Mouse (Mus musculus): ENCODE results near the gene Sipa1l1. TPM values are rescaled to one million over a fixed set of nuclear protein-coding genes. Genes with fewer than 3 reads are reported as not detected.

The Sipa1l1 gene
- polyA plus RNA-seq, 1 experiment from 2014 or later, result 25.6 TPM

DNA sequence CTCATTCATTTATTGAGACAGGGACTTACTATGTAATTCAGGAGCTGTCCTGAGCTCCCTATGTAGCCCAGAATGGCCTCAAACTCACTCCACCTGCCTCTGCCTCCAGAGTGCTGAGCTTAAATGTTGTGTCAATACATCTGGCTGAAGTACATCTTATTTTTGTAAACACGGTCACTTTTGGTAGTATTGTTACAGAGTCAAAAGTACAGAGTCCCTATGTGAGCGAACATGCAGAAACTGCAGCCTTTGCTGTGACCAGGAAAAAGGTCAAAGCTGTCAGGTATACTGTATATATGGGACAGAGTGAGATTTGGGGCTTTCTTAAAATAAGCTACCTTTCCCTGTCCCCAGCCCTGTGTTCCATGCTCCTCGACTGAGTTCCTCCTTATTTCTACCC is 17.6 kb downstream of the Sipa1l1 start:
- ATAC-seq (replicated peaks), result no peak
- WGBS, result 81% methylated on average over 3 of the region's 3 CpGs
- Histone ChIP-seq H3K4me3 (no peak overlapping the region), H3K36me3 (no peaks in the 10 kb centered on the region), H3K27ac (replicated peaks) (no peak overlapping the region), H3K4me2 (replicated peaks) (no peak overlapping the region), H3K9me3 (no peaks in the 10 kb centered on the region), H3K27me3 (no peaks in the 10 kb centered on the region), H3K4me1 (peaks cover 7% of the 10 kb centered on the region), H3K9ac (replicated peaks) (no peak overlapping the region)

- no peak for ATAC-seq (replicated peaks)
Measured at GRCm38 (mm10) chr12:82187178-82187839, 18.2 kb downstream of the Sipa1l1 start.

GRCm38 (mm10) chr12:82188321-82189075 is 19.4 kb downstream of the Sipa1l1 start:
- 49% methylated on average over 9 of the region's 9 CpGs for WGBS
- Histone ChIP-seq H3K9ac (replicated peaks) (no peak overlapping the region), H3K27ac (replicated peaks) (no peak overlapping the region), H3K4me1 (peaks cover 10% of the 10 kb centered on the region), H3K36me3 (no peaks in the 10 kb centered on the region), H3K27me3 (no peaks in the 10 kb centered on the region), H3K9me3 (no peaks in the 10 kb centered on the region), H3K4me3 (no peak overlapping the region), H3K4me2 (replicated peaks) (no peak overlapping the region)
- ATAC-seq (replicated peaks), result no peak

More at GRCm38 (mm10) chr12:82187178-82187839, 18.2 kb downstream of the Sipa1l1 start:
- Histone ChIP-seq H3K4me2 (replicated peaks) (no peak overlapping the region), H3K9ac (replicated peaks) (no peak overlapping the region), H3K36me3 (no peaks in the 10 kb centered on the region), H3K9me3 (no peaks in the 10 kb centered on the region), H3K4me1 (peaks cover 7% of the 10 kb centered on the region), H3K4me3 (no peak overlapping the region), H3K27me3 (no peaks in the 10 kb centered on the region), H3K27ac (replicated peaks) (no peak overlapping the region)
- 66% methylated on average over 7 of the region's 7 CpGs for WGBS

- Histone ChIP-seq H3K36me3 (no peaks in the 10 kb centered on the region), H3K4me2 (replicated peaks) (no peak overlapping the region), H3K27me3 (no peaks in the 10 kb centered on the region), H3K4me3 (no peak overlapping the region), H3K9me3 (no peaks in the 10 kb centered on the region), H3K4me1 (peaks cover 10% of the 10 kb centered on the region), H3K27ac (replicated peaks) (no peak overlapping the region), H3K9ac (replicated peaks) (no peak overlapping the region)
- 54% methylated on average over 6 of the region's 6 CpGs for WGBS
- no peak for ATAC-seq (replicated peaks)
Measured at GRCm38 (mm10) chr12:82189076-82189675, 20.1 kb downstream of the Sipa1l1 start.

DNA sequence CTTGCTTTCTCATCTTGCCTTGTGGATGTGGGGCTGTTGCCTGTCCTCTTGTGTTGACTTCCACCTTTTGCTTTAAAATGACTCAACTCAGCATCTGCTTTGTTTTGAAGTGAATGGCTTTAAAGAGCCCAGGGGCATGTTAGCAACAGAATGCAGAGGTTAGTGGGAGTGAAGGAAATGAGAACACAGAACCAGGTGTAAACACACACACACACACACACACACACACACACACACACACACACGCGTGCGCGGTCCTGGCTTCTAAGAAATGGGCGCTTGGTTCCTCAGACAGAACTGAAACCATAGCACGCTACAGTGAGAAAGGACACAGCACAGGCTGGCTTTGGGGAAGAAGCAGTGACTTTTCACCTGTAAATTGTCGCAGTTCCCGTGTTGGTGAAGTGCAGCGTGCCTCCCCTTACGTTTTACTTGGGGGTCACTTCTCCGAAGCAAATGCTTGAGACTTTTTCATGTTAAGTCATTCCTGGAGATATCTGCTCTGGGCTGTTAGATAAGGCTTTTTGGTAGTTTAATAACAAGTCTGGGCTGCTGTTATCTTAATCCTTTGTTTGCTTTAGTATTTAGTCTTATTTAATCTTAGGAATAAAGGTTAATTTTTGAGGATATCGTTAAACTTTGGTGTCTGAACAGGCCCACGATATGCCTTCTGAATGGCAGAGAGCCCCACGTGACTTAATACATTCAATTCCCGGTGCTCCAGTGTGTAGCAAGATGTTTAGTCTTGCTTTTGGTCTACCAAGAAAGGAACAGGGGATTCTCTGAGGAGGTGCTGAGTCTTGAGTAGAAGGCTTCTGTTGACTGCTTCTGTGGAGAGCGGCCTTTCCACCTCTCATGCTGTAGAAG is 20.8 kb downstream of the Sipa1l1 start:
- Histone ChIP-seq H3K4me3 (no peak overlapping the region), H3K4me1 (peaks cover 10% of the 10 kb centered on the region), H3K36me3 (no peaks in the 10 kb centered on the region), H3K27me3 (no peaks in the 10 kb centered on the region), H3K4me2 (replicated peaks) (no peak overlapping the region), H3K9me3 (no peaks in the 10 kb centered on the region), H3K27ac (replicated peaks) (no peak overlapping the region), H3K9ac (replicated peaks) (no peak overlapping the region)
- WGBS, result 91% methylated on average over 16 of the region's 16 CpGs
- no peak for ATAC-seq (replicated peaks)

- no peak overlapping the region for H3K9ac ChIP-seq (replicated peaks)
- WGBS, result 94% methylated on average over 16 of the region's 16 CpGs
Measured at GRCm38 (mm10) chr12:82190582-82190965, 21.5 kb downstream of the Sipa1l1 start.

GRCm38 (mm10) chr12:82191686-82192085 is 22.6 kb downstream of the Sipa1l1 start:
- Histone ChIP-seq H3K9me3 (no peaks in the 10 kb centered on the region), H3K27me3 (no peaks in the 10 kb centered on the region), H3K36me3 (no peaks in the 10 kb centered on the region), H3K4me1 (peaks cover 17% of the 10 kb centered on the region), H3K9ac (replicated peaks) (no peak overlapping the region), H3K4me3 (no peak overlapping the region), H3K27ac (replicated peaks) (no peak overlapping the region), H3K4me2 (replicated peaks) (no peak overlapping the region)
- no peak for ATAC-seq (replicated peaks)
- WGBS, result 83% methylated on average over 5 of the region's 5 CpGs

More at GRCm38 (mm10) chr12:82190582-82190965, 21.5 kb downstream of the Sipa1l1 start:
- H3K27me3 ChIP-seq, result no peaks in the 10 kb centered on the region
- H3K9me3 ChIP-seq, result no peaks in the 10 kb centered on the region
- no peaks in the 10 kb centered on the region for H3K36me3 ChIP-seq
- no peak for ATAC-seq (replicated peaks)
- peaks cover 10% of the 10 kb centered on the region for H3K4me1 ChIP-seq
- H3K27ac ChIP-seq (replicated peaks), result no peak overlapping the region
- H3K4me2 ChIP-seq (replicated peaks), result no peak overlapping the region
- H3K4me3 ChIP-seq, result no peak overlapping the region

DNA sequence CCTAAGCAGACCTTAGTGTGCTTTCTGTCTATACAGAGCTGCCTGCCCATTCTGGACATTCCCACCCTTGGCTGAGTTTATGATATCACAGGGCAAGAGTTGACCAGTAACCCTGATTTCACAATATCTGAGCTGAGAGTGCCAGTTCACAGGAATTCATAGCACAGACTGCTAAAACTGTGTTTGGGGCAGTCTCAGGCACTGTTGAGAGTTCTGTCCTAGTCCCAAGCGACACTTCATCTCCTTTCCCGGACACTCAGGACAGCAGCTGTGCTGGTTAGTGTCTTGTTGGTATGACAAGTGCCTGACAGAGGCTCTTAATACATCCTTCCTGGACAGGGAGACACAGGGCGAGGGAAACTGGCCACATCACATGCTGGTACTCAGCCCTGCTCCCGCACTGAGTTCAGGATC is 23.5 kb downstream of the Sipa1l1 start:
- no peak overlapping the region for H3K9ac ChIP-seq (replicated peaks)
- no peaks in the 10 kb centered on the region for H3K9me3 ChIP-seq
- no peak for ATAC-seq (replicated peaks)
- no peaks in the 10 kb centered on the region for H3K27me3 ChIP-seq
- peaks cover 18% of the 10 kb centered on the region for H3K4me1 ChIP-seq
- H3K36me3 ChIP-seq, result no peaks in the 10 kb centered on the region
- no peak overlapping the region for H3K4me3 ChIP-seq
- H3K27ac ChIP-seq (replicated peaks), result no peak overlapping the region
- H3K4me2 ChIP-seq (replicated peaks), result no peak overlapping the region
- whole genome bisulfite sequencing, result 89% methylated on average over 4 of the region's 4 CpGs

GRCm38 (mm10) chr12:82193476-82193875 is 24.4 kb downstream of the Sipa1l1 start:
- WGBS, result 42% methylated on average over 2 of the region's 2 CpGs
- ATAC-seq (replicated peaks), result no peak
- Histone ChIP-seq H3K27me3 (no peaks in the 10 kb centered on the region), H3K9ac (replicated peaks) (no peak overlapping the region), H3K27ac (replicated peaks) (no peak overlapping the region), H3K9me3 (no peaks in the 10 kb centered on the region), H3K4me3 (no peak overlapping the region), H3K36me3 (no peaks in the 10 kb centered on the region), H3K4me2 (replicated peaks) (no peak overlapping the region), H3K4me1 (peaks cover 13% of the 10 kb centered on the region)

- ATAC-seq (replicated peaks), result no peak
- Histone ChIP-seq H3K4me1 (peaks cover 11% of the 10 kb centered on the region), H3K4me2 (replicated peaks) (no peak overlapping the region), H3K9ac (replicated peaks) (no peak overlapping the region), H3K4me3 (no peak overlapping the region), H3K27ac (replicated peaks) (no peak overlapping the region), H3K27me3 (no peaks in the 10 kb centered on the region), H3K36me3 (no peaks in the 10 kb centered on the region), H3K9me3 (no peaks in the 10 kb centered on the region)
- 86% methylated on average over 3 of the region's 3 CpGs for WGBS
Measured at GRCm38 (mm10) chr12:82194919-82195318, 25.8 kb downstream of the Sipa1l1 start.

DNA sequence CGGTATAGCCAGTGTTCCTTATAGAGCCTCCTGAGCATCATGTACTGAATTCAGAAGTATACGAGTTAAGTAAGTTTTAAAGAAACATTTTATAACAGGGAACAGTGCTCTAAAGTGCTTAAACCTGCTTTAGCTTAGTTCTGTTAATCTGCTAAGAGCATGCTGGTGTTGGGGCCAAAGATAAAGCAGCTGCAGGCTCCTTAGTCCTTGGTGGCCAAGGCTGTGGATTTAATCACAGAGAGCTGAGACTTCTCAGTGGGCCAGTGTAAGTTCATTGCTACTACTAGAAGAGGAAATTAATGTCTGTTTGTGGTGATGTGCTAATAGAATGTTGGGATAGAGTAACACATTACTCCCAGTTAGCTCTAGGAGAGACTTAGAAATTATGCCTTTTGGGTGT is 27.1 kb downstream of the Sipa1l1 start:
- Histone ChIP-seq H3K9ac (replicated peaks) (no peak overlapping the region), H3K9me3 (no peaks in the 10 kb centered on the region), H3K4me1 (peaks cover 11% of the 10 kb centered on the region), H3K27me3 (no peaks in the 10 kb centered on the region), H3K4me3 (no peak overlapping the region), H3K36me3 (no peaks in the 10 kb centered on the region), H3K27ac (replicated peaks) (0 out of 2 replicates have a peak overlapping the region, but pooled peaks have one; percentile 8), H3K4me2 (replicated peaks) (no peak overlapping the region)
- 86% methylated on average over 2 of the region's 2 CpGs for WGBS
- ATAC-seq (replicated peaks), result no peak

Measured in forebrain, embryonic 15.5 days (tissue).